Mouse (Mus musculus): ENCODE measurements around the gene Gtf2h3.

Gtf2h3 gene

GRCm38 (mm10) chr5:124635068-124635467 lies 56.1 kb downstream of the Gtf2h3 start:
- in situ Hi-C loops (cut with MboI, MseI) = loop anchor here (10.0 to 25.0 kb wide), 3 partner anchors 377 to 710 kb away; partner anchors contain the start of genes Rflna and Scarb1

GRCm38 (mm10) chr5:124636139-124636538 lies 57.2 kb downstream of the Gtf2h3 start:
- in situ Hi-C loops (cut with MboI, MseI) = loop anchor here (10.0 to 25.0 kb wide), 3 partner anchors 376 to 709 kb away; partner anchors contain the start of genes Rflna and Scarb1

DNA sequence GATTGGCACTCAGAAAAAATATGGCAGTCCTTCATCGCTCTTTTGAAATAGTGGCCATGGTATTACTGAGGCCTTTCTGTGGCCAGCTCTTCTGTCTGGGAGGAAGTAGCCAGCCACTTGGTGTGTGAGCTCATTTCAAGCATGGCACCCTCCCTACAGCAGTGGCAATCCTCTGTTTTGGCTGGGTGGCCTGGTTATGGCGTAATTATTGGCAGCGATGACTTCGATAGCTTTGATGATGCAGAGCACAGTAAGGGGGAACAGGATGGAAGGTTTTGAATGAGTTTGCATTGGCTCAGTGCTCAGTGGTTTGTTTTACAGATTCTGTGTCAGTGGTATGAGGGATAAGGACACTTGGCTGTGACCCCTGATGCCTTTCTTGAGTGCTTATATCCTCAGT lies 57.8 kb downstream of the Gtf2h3 start:
- in situ Hi-C loops (cut with MboI, MseI) = loop anchor here (10.0 to 25.0 kb wide), 3 partner anchors 376 to 708 kb away; partner anchors contain the start of genes Rflna and Scarb1

DNA sequence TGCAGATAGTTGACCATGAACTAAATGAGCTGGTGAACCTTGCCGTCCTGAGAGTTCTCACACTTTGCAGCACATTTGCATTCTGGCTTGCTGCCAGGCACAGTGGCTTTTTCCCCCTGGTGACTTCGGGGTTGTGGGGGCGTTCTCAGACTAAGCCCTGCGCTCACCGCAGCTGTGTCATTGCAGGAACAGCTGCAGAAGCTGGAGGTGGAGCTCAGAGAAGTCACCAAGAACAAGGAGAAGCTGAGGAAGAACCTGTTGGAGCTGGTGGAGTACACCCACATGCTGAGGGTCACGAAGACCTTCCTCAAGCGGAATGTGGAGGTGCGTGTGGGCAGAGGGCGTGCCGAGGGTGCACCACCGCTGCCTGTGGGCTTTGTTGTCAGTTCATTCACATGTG lies 58.4 kb downstream of the Gtf2h3 start:
- in situ Hi-C loops (cut with MboI, MseI) = loop anchor here (10.0 to 25.0 kb wide), 3 partner anchors 375 to 708 kb away; partner anchors contain the start of genes Rflna and Scarb1

GRCm38 (mm10) chr5:124637836-124638235 lies 58.9 kb downstream of the Gtf2h3 start:
- in situ Hi-C loops (cut with MboI, MseI) = loop anchor here (10.0 to 25.0 kb wide), 3 partner anchors 374 to 707 kb away; partner anchors contain the start of genes Rflna and Scarb1
